Comparison of ENCODE assay signal across 8 mouse cellular contexts in genomic region chr2:130697153-130697810, GRCm38 (mm10). TPM values are rescaled to one million over a fixed set of nuclear protein-coding genes. Genes with fewer than 3 reads are reported as not detected.
DNase-seq lines count a peak whose midpoint lies in the region; ATAC-seq and TF ChIP-seq lines count a peak whose summit lies in the region.

Gene Slc4a11, minus strand, starts transcription at chr2:130697519.

- no peak within 1 kb of the TSS for H3K27ac ChIP-seq in cortical plate, adult 2 months (ENCODE audit: insufficient read depth, low read length)
- H3K27ac ChIP-seq in liver, embryonic 16.5 days (ENCODE audit: low read length) = no peak within 1 kb of the TSS
- no peak within 1 kb of the TSS for H3K27ac ChIP-seq in neural tube, embryonic 13.5 days (replicated peaks)

- peaks cover 43% of the 10 kb centered on the region for H3K27me3 ChIP-seq in liver, embryonic 16.5 days (ENCODE audit: control insufficient read depth, insufficient read depth, low read depth, low read length)
- H3K27me3 ChIP-seq in neural tube, embryonic 13.5 days = peaks cover 59% of the 10 kb centered on the region

- no peak within 1 kb of the TSS; the same call in 1 of the 2 replicates for H3K9ac ChIP-seq in liver, embryonic 16.5 days (ENCODE audit: low read depth, low read length)
- H3K9ac ChIP-seq in neural tube, embryonic 13.5 days = peak within 1 kb of the TSS; percentile 69

- H3K4me2 ChIP-seq in liver, embryonic 16.5 days (ENCODE audit: low read depth, low read length) = peak within 1 kb of the TSS; percentile 80
- peak within 1 kb of the TSS; percentile 95 for H3K4me2 ChIP-seq in neural tube, embryonic 13.5 days

- no peaks in the 10 kb centered on the region for H3K9me3 ChIP-seq in liver, embryonic 16.5 days (replicated peaks; ENCODE audit: control insufficient read depth, low read length)
- no peaks in the 10 kb centered on the region for H3K9me3 ChIP-seq in neural tube, embryonic 13.5 days

- TF ChIP-seq CTCF in cortical plate, adult 2 months (IDR thresholded peaks at IDR 0.05; ENCODE audit: extremely low read depth, insufficient read depth, low read length) = no peak

- H3K4me3 ChIP-seq in cortical plate, adult 2 months (ENCODE audit: insufficient read depth, low read length) = peak within 1 kb of the TSS; percentile 30
- peak within 1 kb of the TSS; percentile 55 for H3K4me3 ChIP-seq in liver, embryonic 16.5 days (ENCODE audit: low read depth, low read length)
- peak within 1 kb of the TSS; percentile 50 for H3K4me3 ChIP-seq in neural tube, embryonic 13.5 days

- under 1% methylated on average over 64 of the region's 65 CpGs for WGBS in liver, embryonic 16.5 days (ENCODE audit: insufficient replicate concordance)
- under 1% methylated on average over 64 of the region's 65 CpGs for WGBS in neural tube, embryonic 13.5 days

- no peaks in the 10 kb centered on the region for H3K36me3 ChIP-seq in liver, embryonic 16.5 days (ENCODE audit: control insufficient read depth, insufficient read depth)
- no peaks in the 10 kb centered on the region for H3K36me3 ChIP-seq in neural tube, embryonic 13.5 days

- H3K4me1 ChIP-seq in cortical plate, adult 2 months (ENCODE audit: control insufficient read depth, insufficient read depth, low read length) = no peaks in the 10 kb centered on the region
- H3K4me1 ChIP-seq in liver, embryonic 16.5 days (ENCODE audit: control insufficient read depth, low read depth, low read length) = peaks cover 3% of the 10 kb centered on the region; the same call in 1 of the 2 replicates
- H3K4me1 ChIP-seq in neural tube, embryonic 13.5 days (replicated peaks) = peaks cover 20% of the 10 kb centered on the region

- peak; percentile 55; the same call in 1 of the 2 replicates for ATAC-seq in liver, embryonic 16.5 days (ENCODE audit: low read depth)
- peak; percentile 75 for ATAC-seq in neural tube, embryonic 13.5 days (ENCODE audit: low read depth)

- TF ChIP-seq POLR2A in cortical plate, adult 2 months (IDR thresholded peaks at IDR 0.05; ENCODE audit: extremely low read depth, insufficient read depth, low read length) = no peak

- peak; percentile 42 for DNase-seq in layer of hippocampus, adult 9-11 months
- DNase-seq in layer of hippocampus, postnatal 14 days (ENCODE audit: low spot score in 2 of 2) = no peak
- DNase-seq in heart, adult 18-20 months = peak; percentile 59 to 67
- peak; percentile 52 for DNase-seq in kidney, adult 11 months
- DNase-seq in thymus, adult 18-20 months = peak; percentile 63 to 72

RNA-seq across cellular contexts. Expression of gene Slc4a11, which starts in this region (rescaled TPM):
- total RNA-seq in layer of hippocampus, postnatal 14 days (2021) = under 1 TPM; 0.12 to 0.48 TPM
- polyA plus RNA-seq in cortical plate, adult 2 months (2012; rRNA removed) = 1.5 and 1.8 TPM in 2 replicates
- under 1 TPM; 0.20 to 0.36 TPM for total RNA-seq in heart, adult 18-20 months (2021)
- polyA plus RNA-seq in liver, embryonic 16.5 days (2015; fragmentation: Nextera tagmentation; extraction: Ambion mirVana) = 0.09 and 0.16 TPM in 2 replicates
- 0.56 and 0.74 TPM in 2 replicates for polyA plus RNA-seq in neural tube, embryonic 13.5 days (2015; fragmentation: Nextera tagmentation; extraction: Ambion mirVana)

Comparison
In these comparisons a context has a peak if more than half of its experiments do, and no peak if none do; other contexts are left out.
1. DNase-seq: peak in layer of hippocampus, adult 9-11 months (single experiment), kidney, adult 11 months (single experiment) and thymus, adult 18-20 months (2 of 2); none in layer of hippocampus, postnatal 14 days (0 of 2).
2. Peak in DNase-seq in heart, adult 18-20 months; RNA of the gene not detected or under 1 TPM.
3. Peak in ATAC-seq, H3K4me3 ChIP-seq and H3K4me2 ChIP-seq in liver, embryonic 16.5 days; RNA of the gene not detected or under 1 TPM.
4. Peak in ATAC-seq, H3K4me3 ChIP-seq, H3K9ac ChIP-seq and H3K4me2 ChIP-seq in neural tube, embryonic 13.5 days; RNA of the gene not detected or under 1 TPM.
5. Peak in every context shown above with its lines, with median percentiles within 50 percentile points of each other: H3K4me3 ChIP-seq.